Mouse (Mus musculus) liver, adult 2 months (tissue): Measurements from ENCODE around the gene Osbpl5.
A peak's percentile ranks its signal among the peaks of the same experiment; 100 is the strongest.

Experiments used
- CTCF ChIP-seq: fragments of 200-500 bp; IDR thresholded peaks from 2 replicates; pipeline ENCODE4 v1.5.1; 2011; ENCODE audit warnings: low read depth, low read length, control low read depth
- POLR2A ChIP-seq: fragments of 200-500 bp; IDR thresholded peaks from 2 replicates; pipeline ENCODE4 v1.6.1; 2011; ENCODE audit warnings: low read length, control low read depth; ENCODE audit not compliant: insufficient read depth; ENCODE audit errors: extremely low read depth

GRCm38 (mm10) chr7:143763794-143764193, 7.0 kb upstream of the Osbpl5 start:
- peak; percentile 50; the same call in 1 of the 2 replicates for TF ChIP-seq CTCF
- TF ChIP-seq POLR2A, result no peak
